In genomic region chr13:64257814-64258515, GRCm38 (mm10) we compare ENCODE assay signal across 18 mouse cellular contexts. TPM values are rescaled to one million over a fixed set of nuclear protein-coding genes. Genes with fewer than 3 reads are reported as not detected.
DNase-seq lines count a peak whose midpoint lies in the region; ATAC-seq and TF ChIP-seq lines count a peak whose summit lies in the region.
"Had no signal": no experiment of that assay in that cellular context is flagged by ENCODE, and none has a peak within 500 bp of the region (broad histone marks: within the 10 kb centered on the region; RNA-seq: fewer than 3 reads in every experiment).

No protein-coding gene starts in this region.

- H3K27ac ChIP-seq in forebrain, embryonic 10.5 days = 0 out of 2 replicates have a peak overlapping the region, but pooled peaks have one; percentile 56
- no peak overlapping the region for H3K27ac ChIP-seq in forebrain, postnatal 0 days (ENCODE audit: low read depth, low read length)
- H3K27ac ChIP-seq in limb, embryonic 12.5 days = 0 out of 2 replicates have a peak overlapping the region, but pooled peaks have one; percentile 25
- H3K27ac ChIP-seq: forebrain, embryonic 12.5 days; heart, embryonic 15.5 days; limb, embryonic 15.5 days; midbrain, embryonic 12.5 days had no signal

- 13% methylated on average over 5 of the region's 5 CpGs for WGBS in forebrain, embryonic 10.5 days
- WGBS in forebrain, postnatal 0 days = 15% methylated on average over 5 of the region's 5 CpGs
- 15% methylated on average over 5 of the region's 5 CpGs for WGBS in limb, embryonic 12.5 days

- TF ChIP-seq CTCF in forebrain, postnatal 0 days (IDR thresholded peaks at IDR 0.05; ENCODE audit: low read depth) = no peak

- no peak overlapping the region for H3K9ac ChIP-seq in forebrain, postnatal 0 days
- H3K9ac ChIP-seq in limb, embryonic 12.5 days (replicated peaks) = no peak overlapping the region
- H3K9ac ChIP-seq: forebrain, embryonic 12.5 days; heart, embryonic 15.5 days; limb, embryonic 15.5 days; lung, embryonic 14.5 days; midbrain, embryonic 12.5 days had no signal

- no peaks in the 10 kb centered on the region for H3K27me3 ChIP-seq in forebrain, embryonic 10.5 days (ENCODE audit: poor library complexity, severe bottlenecking)
- no peaks in the 10 kb centered on the region for H3K27me3 ChIP-seq in forebrain, postnatal 0 days (ENCODE audit: insufficient read depth, low read length)
- H3K27me3 ChIP-seq in limb, embryonic 12.5 days = no peaks in the 10 kb centered on the region
- H3K27me3 ChIP-seq: forebrain, embryonic 12.5 days; heart, embryonic 15.5 days; limb, embryonic 15.5 days; midbrain, embryonic 12.5 days had no signal

- no peak overlapping the region for H3K4me3 ChIP-seq in forebrain, embryonic 10.5 days
- no peak overlapping the region for H3K4me3 ChIP-seq in forebrain, postnatal 0 days (ENCODE audit: low read depth, low read length)
- no peak overlapping the region for H3K4me3 ChIP-seq in limb, embryonic 12.5 days (replicated peaks)
- H3K4me3 ChIP-seq: forebrain, embryonic 12.5 days; heart, embryonic 15.5 days; limb, embryonic 15.5 days; midbrain, embryonic 12.5 days had no signal

- peaks cover 24% of the 10 kb centered on the region for H3K4me1 ChIP-seq in forebrain, embryonic 10.5 days
- no peaks in the 10 kb centered on the region for H3K4me1 ChIP-seq in forebrain, postnatal 0 days (ENCODE audit: insufficient read depth)
- peaks cover 17% of the 10 kb centered on the region for H3K4me1 ChIP-seq in limb, embryonic 12.5 days (replicated peaks)
- H3K4me1 ChIP-seq: heart, embryonic 15.5 days; limb, embryonic 15.5 days had no signal

- no peaks in the 10 kb centered on the region for H3K9me3 ChIP-seq in forebrain, embryonic 10.5 days
- H3K9me3 ChIP-seq in forebrain, postnatal 0 days (ENCODE audit: low read length) = no peaks in the 10 kb centered on the region
- H3K9me3 ChIP-seq in limb, embryonic 12.5 days = 0 out of 2 replicates have a peak, but pooled peaks cover 4% of the 10 kb centered on the region
- H3K9me3 ChIP-seq: forebrain, embryonic 12.5 days; G1E; heart, embryonic 15.5 days; limb, embryonic 15.5 days; midbrain, embryonic 12.5 days had no signal

- no peak overlapping the region for H3K4me2 ChIP-seq in forebrain, postnatal 0 days (ENCODE audit: low read depth)
- H3K4me2 ChIP-seq in limb, embryonic 12.5 days = peak overlapping the region; percentile 6; the same call in 1 of the 2 replicates
- H3K4me2 ChIP-seq: forebrain, embryonic 12.5 days; heart, embryonic 15.5 days; limb, embryonic 15.5 days; lung, embryonic 14.5 days; midbrain, embryonic 12.5 days had no signal

- H3K36me3 ChIP-seq in forebrain, embryonic 10.5 days (replicated peaks) = no peaks in the 10 kb centered on the region
- no peaks in the 10 kb centered on the region for H3K36me3 ChIP-seq in forebrain, postnatal 0 days (ENCODE audit: insufficient read depth)
- H3K36me3 ChIP-seq in limb, embryonic 12.5 days = no peaks in the 10 kb centered on the region
- H3K36me3 ChIP-seq: forebrain, embryonic 12.5 days; G1E; heart, embryonic 15.5 days; limb, embryonic 15.5 days; midbrain, embryonic 12.5 days had no signal

- no peak for ATAC-seq in forebrain, postnatal 0 days
- no peak for ATAC-seq in limb, embryonic 12.5 days (ENCODE audit: insufficient number of reproducible peaks, insufficient read depth, low FRiP score, low TSS enrichment, low read depth)
- no peak for ATAC-seq in megakaryocyte progenitor cell, adult 5-6 weeks (replicated peaks; ENCODE audit: poor library complexity)
- ATAC-seq: activated CD4-positive, CD25-positive, alpha-beta regulatory T cell, adult 4 months had no signal

- DNase-seq in forebrain, embryonic 10.5 days (ENCODE audit: extremely low spot score, low spot score) = no peak
- DNase-seq in forebrain, postnatal 0 days = no peak
- peak; percentile 89 for DNase-seq in brain, adult 2 months (ENCODE audit: low read depth, low spot score)
- peak; percentile 64 to 71 for DNase-seq in cerebellum, postnatal 25 days
- no peak for DNase-seq in lung, postnatal 10 days
- DNase-seq in gastrocnemius, postnatal 10 days = no peak
- DNase-seq: kidney, postnatal 14 days; lung, embryonic 14.5 days; right cerebral cortex, adult 18-20 months; thymus, postnatal 14 days had no signal

RNA-seq across cellular contexts. Expression of gene Cdc14b, which starts 17.1 kb away (rescaled TPM):
- 18.8 TPM in 2 replicates for polyA plus RNA-seq in forebrain, embryonic 10.5 days (2016; fragmentation: Nextera tagmentation; extraction: Ambion mirVana)
- 1.7 and 3.0 TPM in 2 replicates for total RNA-seq in forebrain, postnatal 0 days (2014; rRNA removed)
- 0.42 and 0.75 TPM in 2 replicates for polyA plus RNA-seq in forebrain, postnatal 0 days (2015; fragmentation: Nextera tagmentation; extraction: Ambion mirVana)
- 29.6 and 29.8 TPM in 2 replicates for polyA plus RNA-seq in limb, embryonic 12.5 days (2016; fragmentation: Nextera tagmentation; extraction: Ambion mirVana)
- 1.6 and 1.9 TPM in 2 replicates for total RNA-seq in megakaryocyte progenitor cell, adult 5-6 weeks (2015)
- 0.74 and 2.4 TPM in 2 replicates for total RNA-seq in megakaryocyte progenitor cell, adult 5-6 weeks (2017)
- total RNA-seq in gastrocnemius, postnatal 10 days (2021) = 1 to 10 TPM; 4.5 to 6.8 TPM

RNA-seq across cellular contexts. Expression of gene Aaed1, which starts 54.5 kb away (rescaled TPM):
- polyA plus RNA-seq in forebrain, embryonic 10.5 days (2016; fragmentation: Nextera tagmentation; extraction: Ambion mirVana) = 26.3 and 27.2 TPM in 2 replicates
- total RNA-seq in forebrain, postnatal 0 days (2014; rRNA removed) = 9.8 and 13.5 TPM in 2 replicates
- polyA plus RNA-seq in forebrain, postnatal 0 days (2015; fragmentation: Nextera tagmentation; extraction: Ambion mirVana) = 7.2 and 9.1 TPM in 2 replicates
- polyA plus RNA-seq in limb, embryonic 12.5 days (2016; fragmentation: Nextera tagmentation; extraction: Ambion mirVana) = 39.4 and 42.6 TPM in 2 replicates
- total RNA-seq in megakaryocyte progenitor cell, adult 5-6 weeks (2015) = 19.6 and 20.3 TPM in 2 replicates
- 33.1 and 42.4 TPM in 2 replicates for total RNA-seq in megakaryocyte progenitor cell, adult 5-6 weeks (2017)
- 10 to 100 TPM; 32.2 to 37.2 TPM for total RNA-seq in gastrocnemius, postnatal 10 days (2021)

Comparison
In these comparisons a context has a peak if more than half of its experiments do, and no peak if none do; other contexts are left out.
1. DNase-seq: peak in brain, adult 2 months (single experiment) and cerebellum, postnatal 25 days (2 of 2); none in forebrain, embryonic 10.5 days (single experiment), forebrain, postnatal 0 days (single experiment), lung, postnatal 10 days (single experiment) and gastrocnemius, postnatal 10 days (single experiment).